23 mouse cellular contexts compared by ENCODE assay signal in genomic region chr14:13895198-13895597, GRCm38 (mm10). TPM values are rescaled to one million over a fixed set of nuclear protein-coding genes. Genes with fewer than 3 reads are reported as not detected.
"Had no signal": no experiment of that assay in that cellular context is flagged by ENCODE, and none has a peak within 500 bp of the region (broad histone marks: within the 10 kb centered on the region; RNA-seq: fewer than 3 reads in every experiment).

No protein-coding gene starts in this region.

- H3K27ac ChIP-seq: neural tube, embryonic 12.5 days; neural tube, embryonic 13.5 days; neural tube, embryonic 15.5 days; stomach, embryonic 15.5 days; stomach, postnatal 0 days had no signal

- H3K27me3 ChIP-seq: neural tube, embryonic 12.5 days; neural tube, embryonic 13.5 days; neural tube, embryonic 15.5 days; stomach, embryonic 15.5 days had no signal

- H3K4me1 ChIP-seq: neural tube, embryonic 12.5 days; neural tube, embryonic 13.5 days; neural tube, embryonic 15.5 days; stomach, embryonic 15.5 days had no signal

- DNase-seq: retina, postnatal 1 day; right cerebral cortex, adult 18-20 months; right cerebral cortex, postnatal 14 days; right cerebral cortex, postnatal 25 days; right cerebral cortex, postnatal 4 days; thymus, adult 18-20 months; thymus, adult 2 months; thymus, postnatal 14 days; thymus, postnatal 25 days; thymus, postnatal 36 days; thymus, postnatal 4 days had no signal

- H3K4me3 ChIP-seq: neural tube, embryonic 12.5 days; neural tube, embryonic 13.5 days; neural tube, embryonic 15.5 days; stomach, embryonic 15.5 days had no signal

- H3K9me3 ChIP-seq: neural tube, embryonic 12.5 days; neural tube, embryonic 13.5 days; neural tube, embryonic 15.5 days; stomach, embryonic 15.5 days had no signal

- H3K36me3 ChIP-seq: neural tube, embryonic 12.5 days; neural tube, embryonic 13.5 days; neural tube, embryonic 15.5 days; stomach, embryonic 15.5 days had no signal

RNA-seq across cellular contexts. Expression of gene Gm281, which starts 19.1 kb away (rescaled TPM):
- polyA plus RNA-seq: neural tube, embryonic 13.5 days; neural tube, embryonic 14.5 days; neural tube, embryonic 15.5 days; small intestine, adult 2 months; spleen, adult 2 months; stomach, embryonic 14.5 days; stomach, embryonic 15.5 days; stomach, embryonic 16.5 days; stomach, postnatal 0 days; thymus, postnatal 0 days; urinary bladder, adult 2 months had no signal
